Mouse (Mus musculus) midbrain, postnatal 0 days (tissue): ENCODE data around the gene Dennd5b. TPM values are rescaled to one million over a fixed set of nuclear protein-coding genes. Genes with fewer than 3 reads are reported as not detected.
A peak's percentile ranks its signal among the peaks of the same experiment; 100 is the strongest.

Source experiments
- ATAC-seq: fragments of 200-750 bp; cut with Nextera tagmentation; 2 replicates; pipeline ENCODE4 v1.8.0; 2017; ENCODE audit warnings: moderate number of reproducible peaks, mild to moderate bottlenecking, moderate TSS enrichment, moderate library complexity; ENCODE audit not compliant: low FRiP score
- DNase-seq: peaks from one replicate; pipeline ENCODE4 v3.0.0-alpha.2; 2015; ENCODE audit warnings: low spot score
- H3K27ac ChIP-seq: fragments of 300-500 bp; sonication (generic); 2 replicates; pipeline ENCODE4 v1.5.1; 2014; ENCODE audit warnings: low read depth, mild to moderate bottlenecking, low read length, mixed read lengths
- H3K27me3 ChIP-seq: fragments of 300-500 bp; sonication (generic); 2 replicates; pipeline ENCODE4 v1.6.1; 2014; ENCODE audit warnings: low read length, control low read depth, mixed read lengths; ENCODE audit not compliant: insufficient read depth
- H3K36me3 ChIP-seq: fragments of 300-500 bp; sonication (generic); 2 replicates; pipeline ENCODE4 v1.6.1; 2014; ENCODE audit warnings: low read length, control low read depth, mixed read lengths; ENCODE audit not compliant: insufficient read depth
- H3K4me1 ChIP-seq: fragments of 300-500 bp; sonication (generic); 2 replicates; pipeline ENCODE4 v1.6.1; 2014; ENCODE audit warnings: mild to moderate bottlenecking, control low read depth, antibody characterized with exemption, low read length, mixed read lengths; ENCODE audit not compliant: insufficient read depth
- H3K4me2 ChIP-seq: fragments of 300-500 bp; sonication (generic); 2 replicates; pipeline ENCODE4 v1.6.1; 2014; ENCODE audit warnings: low read depth, mild to moderate bottlenecking, low read length, mixed read lengths; ENCODE audit not compliant: poor library complexity, severe bottlenecking
- H3K4me3 ChIP-seq: fragments of 300-500 bp; sonication (generic); 2 replicates; pipeline ENCODE4 v1.5.1; 2014; ENCODE audit warnings: low read depth, mild to moderate bottlenecking, low read length, moderate library complexity
- H3K9ac ChIP-seq: fragments of 300-500 bp; sonication (generic); replicated peaks from 2 replicates; pipeline ENCODE4 v1.6.1; 2014; ENCODE audit warnings: mild to moderate bottlenecking, low read length, moderate library complexity, mixed read lengths; ENCODE audit not compliant: poor library complexity, severe bottlenecking
- H3K9me3 ChIP-seq: fragments of 300-500 bp; sonication (generic); 2 replicates; pipeline ENCODE4 v1.6.1; 2016; ENCODE audit warnings: low read length, control low read depth
- CTCF ChIP-seq: IDR thresholded peaks from 2 replicates; pipeline ENCODE4 v1.5.1; 2016; ENCODE audit warnings: antibody characterized with exemption, mild to moderate bottlenecking
- WGBS: fragments of 180-500 bp; shearing (Covaris S2); extraction: QIAGEN DNeasy Blood & Tissue Kit; methylation state at CpG from one replicate; pipeline ENCODE4 v1.1.7; 2014; 5-methylcytosine and 5-hydroxymethylcytosine counted together
- polyA plus RNA-seq: library from polyadenylated mRNA; unstranded; fragments of >200 nt; fragmentation: Nextera tagmentation; extraction: Ambion mirVana; gene quantifications from 2 replicates; pipeline ENCODE4 v1.2.1, GENCODE M21; 2015
- total RNA-seq: library from RNA; depleted of rRNA; stranded (reverse); fragments of >200 nt; gene quantifications from 2 replicates; pipeline ENCODE4 v1.2.3, GENCODE M21; 2014

The Dennd5b gene
- total and polyA plus RNA-seq, 2 experiments from 2014 or later = 11.0 to 47.1 TPM

DNA sequence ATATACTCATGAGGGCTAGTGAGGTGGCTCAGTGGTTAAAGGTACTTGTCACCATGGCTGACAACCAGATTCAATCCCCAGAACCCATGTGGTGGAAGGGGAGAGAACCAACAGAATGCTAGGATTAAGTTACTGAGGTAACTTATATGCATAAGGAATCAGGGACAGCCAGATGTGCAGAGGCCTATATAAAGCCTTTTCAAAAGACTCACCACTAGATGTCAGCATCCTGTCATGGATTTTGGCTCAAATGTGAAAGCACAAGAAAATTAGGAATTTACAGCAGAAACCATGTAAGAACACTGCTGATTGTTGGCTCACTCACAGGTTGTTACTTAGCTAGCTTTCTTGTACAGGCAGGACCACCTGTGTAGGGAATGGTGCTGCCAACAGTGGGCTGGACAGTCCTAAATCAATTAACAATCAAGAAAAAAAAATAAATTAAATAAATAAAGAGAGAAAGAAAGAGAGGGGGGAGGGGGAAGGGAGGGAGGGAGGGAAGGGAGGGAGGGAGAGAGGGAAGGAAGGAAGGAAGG is 90.6 kb downstream of the Dennd5b start:
- Histone ChIP-seq H3K4me1 (no peaks in the 10 kb centered on the region), H3K27ac (no peak overlapping the region), H3K9me3 (no peaks in the 10 kb centered on the region), H3K27me3 (no peaks in the 10 kb centered on the region), H3K4me2 (no peak overlapping the region), H3K36me3 (peaks cover 35% of the 10 kb centered on the region; the same call in 1 of the 2 replicates), H3K9ac (no peak overlapping the region), H3K4me3 (no peak overlapping the region)
- ATAC-seq (0 out of 2 replicates have a peak, but pooled peaks have one; percentile 16), DNase-seq (peak; percentile 76)
- TF ChIP-seq CTCF = peak; percentile 82

DNA sequence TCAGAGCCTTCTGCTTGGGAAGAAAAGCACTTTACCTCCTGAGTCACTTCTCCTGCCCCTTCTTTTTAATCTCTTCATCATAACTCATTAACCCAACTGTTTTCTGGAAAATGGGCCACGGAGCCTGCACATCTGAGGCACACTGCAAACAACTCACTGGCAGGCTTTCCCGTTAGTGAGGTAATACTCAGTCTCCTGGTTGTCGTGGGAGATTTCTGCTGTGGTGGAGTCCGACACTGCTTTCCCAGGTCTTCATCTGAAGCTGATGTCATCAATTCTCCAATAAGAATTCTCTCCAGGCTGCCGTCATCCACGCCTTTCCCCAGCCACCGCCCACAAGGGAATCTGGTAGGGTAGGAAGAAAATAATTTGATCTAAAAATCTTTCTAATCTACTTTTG is 96.5 kb downstream of the Dennd5b start:
- DNase-seq = no peak
- no peaks in the 10 kb centered on the region for H3K9me3 ChIP-seq
- no peak overlapping the region for H3K27ac ChIP-seq
- no peaks in the 10 kb centered on the region for H3K27me3 ChIP-seq
- H3K4me3 ChIP-seq = no peak overlapping the region
- H3K4me1 ChIP-seq = no peaks in the 10 kb centered on the region
- TF ChIP-seq CTCF = no peak
- no peak overlapping the region for H3K4me2 ChIP-seq
- H3K9ac ChIP-seq = no peak overlapping the region
- 91% methylated on average over 7 of the region's 7 CpGs for WGBS
- peaks cover 44% of the 10 kb centered on the region for H3K36me3 ChIP-seq
- ATAC-seq = no peak

DNA sequence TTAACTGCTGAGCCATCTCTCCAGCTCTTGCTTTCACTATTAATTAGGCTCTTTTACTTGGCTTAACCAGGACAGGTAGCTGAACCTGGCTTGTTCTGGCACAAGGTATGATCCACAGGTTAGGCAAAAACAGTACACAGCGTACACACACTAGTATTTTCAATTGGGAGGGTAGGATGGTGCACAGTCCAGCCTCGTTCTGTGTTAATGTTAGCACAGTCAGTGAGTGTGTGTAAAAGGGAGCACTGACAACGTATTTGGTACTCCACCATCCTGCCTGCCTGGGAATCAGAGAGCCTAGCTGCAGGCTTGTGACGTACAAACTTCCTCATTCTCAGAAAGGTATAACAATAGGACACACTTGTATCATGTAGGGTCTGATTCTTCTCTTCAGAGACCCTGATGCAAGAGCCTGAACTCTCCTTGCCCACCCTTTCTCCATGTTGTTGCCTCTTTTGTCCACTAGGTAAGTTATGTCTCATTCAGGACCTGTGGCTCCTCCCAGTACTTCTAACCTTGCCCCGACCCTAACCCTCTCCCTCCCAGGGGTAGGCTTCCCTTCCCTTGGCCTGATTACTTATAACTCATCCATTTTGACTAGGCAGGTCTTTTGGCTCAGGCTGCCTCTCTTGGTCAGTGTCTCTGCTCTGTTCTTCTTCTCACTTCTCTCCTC is 107.0 kb downstream of the Dennd5b start:
- Histone ChIP-seq H3K4me3 (no peak overlapping the region), H3K27me3 (no peaks in the 10 kb centered on the region), H3K4me2 (no peak overlapping the region), H3K9me3 (no peaks in the 10 kb centered on the region), H3K36me3 (peaks cover 15% of the 10 kb centered on the region), H3K9ac (no peak overlapping the region), H3K27ac (no peak overlapping the region), H3K4me1 (no peaks in the 10 kb centered on the region)
- DNase-seq (no peak), ATAC-seq (no peak)
- WGBS = 66% methylated on average over 5 of the region's 5 CpGs
- no peak for TF ChIP-seq CTCF

DNA sequence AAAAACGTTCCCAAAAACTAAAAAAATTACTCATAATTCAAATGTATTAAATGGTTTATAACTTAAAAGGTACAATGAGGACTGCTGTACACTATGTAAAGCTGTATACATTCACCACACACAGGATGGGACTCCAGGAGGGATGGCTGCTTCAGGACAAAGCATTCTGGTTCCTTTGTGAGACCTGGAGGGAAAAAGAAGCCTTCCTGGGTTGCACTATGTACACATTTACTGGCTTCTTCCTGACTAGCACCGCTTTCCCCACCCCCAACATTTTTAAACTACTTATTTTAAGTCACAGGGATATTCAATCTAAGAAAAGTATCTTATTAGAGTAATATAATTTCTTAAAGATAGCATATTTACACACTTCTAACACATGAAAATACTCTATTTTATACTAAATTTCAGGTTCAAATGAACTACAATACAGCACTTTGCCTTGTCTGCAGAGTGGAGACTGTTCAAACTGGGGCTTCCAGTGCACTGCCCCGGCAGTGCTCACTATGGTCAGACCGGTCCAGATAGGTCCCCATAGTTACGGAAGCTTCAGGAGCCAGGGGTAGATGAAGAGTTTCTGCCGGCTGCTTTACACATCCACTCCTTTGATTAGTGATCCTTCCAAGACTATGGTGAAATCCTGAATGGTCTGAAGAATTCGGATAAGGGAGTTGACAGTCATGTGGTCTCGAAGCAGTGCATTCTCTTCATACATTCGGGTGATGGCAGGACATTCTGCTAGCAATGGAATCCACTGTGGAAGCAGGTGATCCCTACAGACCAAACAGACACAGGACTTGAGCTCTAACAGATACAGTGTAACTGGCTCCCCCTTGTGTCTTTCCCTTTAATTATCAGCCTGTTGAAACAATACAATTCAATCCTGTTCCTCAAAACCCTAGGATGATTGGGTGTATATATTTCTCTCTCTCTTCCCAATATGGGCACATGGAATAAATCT is 108.1 kb downstream of the Dennd5b start:
- Histone ChIP-seq H3K36me3 (peaks cover 15% of the 10 kb centered on the region), H3K4me3 (no peak overlapping the region), H3K27me3 (no peaks in the 10 kb centered on the region), H3K9ac (no peak overlapping the region), H3K27ac (no peak overlapping the region), H3K4me2 (no peak overlapping the region), H3K9me3 (no peaks in the 10 kb centered on the region), H3K4me1 (no peaks in the 10 kb centered on the region)
- DNase-seq = peak; percentile 67
- WGBS = 14% methylated on average over 9 of the region's 9 CpGs
- TF ChIP-seq CTCF = peak; percentile 71
- peak; percentile 69; the same call in 1 of the 2 replicates for ATAC-seq

DNA sequence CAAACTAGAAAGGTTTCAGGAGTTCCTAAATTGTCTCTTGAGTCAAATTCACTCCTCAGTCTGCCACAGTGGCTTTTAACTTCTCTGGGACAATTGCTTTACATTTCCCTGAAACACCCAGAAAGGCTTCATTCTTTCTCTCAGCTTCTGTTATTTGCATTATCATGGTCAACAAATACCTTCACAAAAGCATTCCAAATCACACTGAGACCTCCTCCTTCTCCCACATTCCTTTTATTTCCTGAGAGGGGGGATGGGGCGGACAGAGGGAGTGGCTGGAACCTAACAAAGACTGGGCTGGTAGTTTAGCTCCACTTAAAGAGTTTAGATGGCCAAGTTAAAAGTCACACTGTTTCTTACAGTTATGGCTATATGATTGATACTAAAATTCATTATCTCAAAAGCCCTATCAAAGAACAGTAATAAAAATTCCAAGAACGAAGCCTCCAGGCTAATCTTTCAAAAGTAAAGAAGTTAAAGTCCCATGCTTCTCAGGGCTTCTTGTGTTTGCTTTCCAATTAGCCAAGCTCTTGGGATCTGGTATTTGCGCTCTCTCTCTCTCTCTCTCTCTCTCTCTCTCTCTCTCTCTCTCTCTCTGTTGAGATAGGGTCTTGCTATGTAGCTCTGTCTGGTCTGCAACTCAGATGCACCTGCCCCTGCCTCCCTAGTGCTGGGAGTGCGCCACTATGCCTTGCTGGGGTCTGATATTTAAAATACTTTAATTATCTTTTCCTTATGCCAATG is 108.9 kb downstream of the Dennd5b start:
- no peak for TF ChIP-seq CTCF
- H3K27me3 ChIP-seq = no peaks in the 10 kb centered on the region
- H3K27ac ChIP-seq = no peak overlapping the region
- no peak overlapping the region for H3K9ac ChIP-seq
- H3K4me2 ChIP-seq = no peak overlapping the region
- ATAC-seq = no peak
- WGBS = 37% methylated on average over 4 of the region's 4 CpGs
- no peak overlapping the region for H3K4me3 ChIP-seq
- H3K4me1 ChIP-seq = no peaks in the 10 kb centered on the region
- peaks cover 12% of the 10 kb centered on the region for H3K36me3 ChIP-seq
- H3K9me3 ChIP-seq = no peaks in the 10 kb centered on the region
- DNase-seq = no peak
